Mouse (Mus musculus) lung, postnatal 0 days (tissue): ENCODE measurements around the gene Phlda1. TPM values are rescaled to one million over a fixed set of nuclear protein-coding genes. Genes with fewer than 3 reads are reported as not detected.

Experiments
- ATAC-seq: fragments of 200-750 bp; cut with Nextera tagmentation; 2 replicates; pipeline ENCODE4 v1.8.0; 2017; ENCODE audit warnings: moderate library complexity
- DNase-seq: peaks from one replicate; pipeline ENCODE4 v3.0.0-alpha.2; 2016; ENCODE audit warnings: low spot score
- H3K27ac ChIP-seq: fragments of 300-500 bp; sonication (generic); 2 replicates; pipeline ENCODE4 v1.5.1; 2014; ENCODE audit warnings: antibody characterized with exemption, mild to moderate bottlenecking, low read length, mixed read lengths
- H3K27me3 ChIP-seq: fragments of 300-500 bp; sonication (generic); replicated peaks from 2 replicates; pipeline ENCODE4 v1.6.1; 2014; ENCODE audit warnings: low read length, mixed read lengths; ENCODE audit not compliant: insufficient read depth
- H3K36me3 ChIP-seq: fragments of 300-500 bp; sonication (generic); 2 replicates; pipeline ENCODE4 v1.6.1; 2014; ENCODE audit warnings: low read length, mixed read lengths; ENCODE audit not compliant: insufficient read depth
- H3K4me1 ChIP-seq: fragments of 300-500 bp; sonication (generic); 2 replicates; pipeline ENCODE4 v1.6.1; 2014; ENCODE audit warnings: antibody characterized with exemption, low read depth, low read length, mixed read lengths; ENCODE audit not compliant: insufficient read depth
- H3K4me2 ChIP-seq: fragments of 300-500 bp; sonication (generic); replicated peaks from 2 replicates; pipeline ENCODE4 v1.6.1; 2014; ENCODE audit warnings: low read depth, mild to moderate bottlenecking, low read length, moderate library complexity, mixed read lengths
- H3K4me3 ChIP-seq: fragments of 300-500 bp; sonication (generic); 2 replicates; pipeline ENCODE4 v1.5.1; 2014; ENCODE audit warnings: low read depth, low read length
- H3K9ac ChIP-seq: fragments of 300-500 bp; sonication (generic); replicated peaks from 2 replicates; pipeline ENCODE4 v1.6.1; 2014; ENCODE audit warnings: low read depth, mild to moderate bottlenecking
- H3K9me3 ChIP-seq: fragments of 300-500 bp; sonication (generic); 2 replicates; pipeline ENCODE4 v1.6.1; 2016; ENCODE audit warnings: low read length, mixed read lengths
- CTCF ChIP-seq: IDR thresholded peaks from 2 replicates; pipeline ENCODE4 v1.5.1; 2016; ENCODE audit warnings: antibody characterized with exemption, mild to moderate bottlenecking
- EP300 ChIP-seq: IDR thresholded peaks from 2 replicates; pipeline ENCODE4 v1.6.1; 2016; ENCODE audit warnings: antibody characterized with exemption, mild to moderate bottlenecking, control low read depth
- WGBS: fragments of 180-500 bp; shearing (Covaris S2); extraction: QIAGEN DNeasy Blood & Tissue Kit; methylation state at CpG from one replicate; pipeline ENCODE4 v1.1.7; 2014; 5-methylcytosine and 5-hydroxymethylcytosine counted together
- polyA plus RNA-seq: library from polyadenylated mRNA; unstranded; fragments of >200 nt; fragmentation: Nextera tagmentation; extraction: Ambion mirVana; gene quantifications from 2 replicates; pipeline ENCODE4 v1.2.1, GENCODE M21; 2015

The Phlda1 gene
- polyA plus RNA-seq, 1 experiment from 2014 or later, result 100.0 TPM

DNA sequence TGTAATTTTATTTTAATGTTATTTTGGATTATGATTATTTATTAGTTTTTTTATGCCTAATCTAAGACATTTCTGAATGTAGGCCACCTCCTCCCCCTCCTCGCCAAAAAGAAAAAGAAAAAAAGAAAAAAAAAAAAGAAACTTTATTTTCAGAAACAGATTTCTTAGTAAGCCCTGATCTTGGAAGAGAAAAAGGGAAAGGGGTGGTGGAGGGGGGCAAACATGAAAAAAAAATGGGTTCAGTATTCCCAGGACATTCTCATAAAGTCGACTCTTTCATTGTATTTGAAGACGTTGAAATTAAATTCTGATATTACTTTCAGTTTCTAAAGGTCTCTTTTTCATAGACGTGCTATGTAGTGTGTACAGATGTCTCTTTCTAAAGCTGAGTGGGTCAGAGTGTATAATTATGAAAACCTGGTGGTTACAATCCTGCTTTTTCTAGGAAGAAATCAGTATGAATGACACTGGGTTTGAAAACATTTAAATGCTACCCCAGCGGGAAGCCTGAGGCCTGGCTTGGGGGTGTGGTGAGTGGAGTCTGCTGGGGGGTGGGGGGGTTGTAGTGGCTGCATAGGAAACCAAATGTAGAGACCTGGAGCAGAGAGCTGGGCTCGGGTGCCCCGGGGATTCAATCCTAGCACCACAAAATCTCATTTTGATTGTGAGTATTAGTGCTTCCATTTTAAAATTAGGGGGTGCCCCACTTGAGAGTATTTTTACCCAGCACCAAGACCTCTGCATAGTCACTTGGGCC lies 2.4 kb downstream of the Phlda1 start:
- peak overlapping the region; percentile 95 for H3K9ac ChIP-seq
- H3K9me3 ChIP-seq, result no peaks in the 10 kb centered on the region
- DNase-seq, result peak; percentile 17
- H3K4me2 ChIP-seq, result peak overlapping the region; percentile 78
- TF ChIP-seq EP300 (no peak), CTCF (no peak)
- ATAC-seq, result no peak
- H3K27me3 ChIP-seq, result no peaks in the 10 kb centered on the region
- peak overlapping the region; percentile 97 for H3K27ac ChIP-seq
- peak overlapping the region; percentile 89 for H3K4me3 ChIP-seq
- WGBS, result 9% methylated on average over 7 of the region's 7 CpGs
- no peaks in the 10 kb centered on the region for H3K36me3 ChIP-seq
- peaks cover 19% of the 10 kb centered on the region; the same call in 1 of the 2 replicates for H3K4me1 ChIP-seq

DNA sequence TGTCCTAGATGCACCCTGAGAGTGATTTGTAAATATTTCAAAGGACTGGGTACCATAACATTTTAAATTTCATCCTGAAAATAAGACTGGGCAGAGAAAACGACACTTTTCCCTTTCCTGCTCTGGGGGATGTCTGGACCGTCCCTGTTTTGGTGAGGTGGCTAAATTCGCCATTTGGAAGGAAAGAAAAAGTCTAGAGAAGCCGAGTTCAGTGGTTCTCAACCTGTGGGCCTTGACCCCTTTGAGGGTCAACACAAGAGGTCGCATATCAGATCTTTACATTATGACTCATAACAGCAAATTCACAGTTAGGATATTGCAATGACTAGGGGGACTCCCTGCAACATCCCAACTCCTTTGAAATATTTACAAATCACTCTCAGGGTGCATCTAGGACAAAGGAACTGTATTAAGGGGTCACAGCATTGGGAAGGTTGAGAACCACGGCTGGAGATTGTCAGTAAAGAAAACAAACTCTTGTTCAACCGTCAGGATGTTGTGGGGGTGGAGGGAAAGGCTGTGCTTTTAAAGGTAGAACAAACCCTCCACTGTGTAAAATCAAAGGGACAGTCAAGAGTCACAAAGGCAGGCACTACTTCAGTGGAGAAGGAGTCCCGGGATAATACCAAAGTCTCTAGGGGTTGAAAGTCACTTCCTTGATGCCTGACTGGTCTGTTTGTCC lies 3.2 kb downstream of the Phlda1 start:
- TF ChIP-seq EP300, result no peak
- no peak for TF ChIP-seq CTCF
- Histone ChIP-seq H3K9ac (peak overlapping the region; percentile 95; the same call in 1 of the 2 replicates), H3K9me3 (no peaks in the 10 kb centered on the region), H3K36me3 (no peaks in the 10 kb centered on the region), H3K4me2 (peak overlapping the region; percentile 78), H3K4me3 (peak overlapping the region; percentile 89), H3K27ac (peak overlapping the region; percentile 97), H3K4me1 (peaks cover 19% of the 10 kb centered on the region; the same call in 1 of the 2 replicates), H3K27me3 (no peaks in the 10 kb centered on the region)
- DNase-seq (peak; percentile 20), ATAC-seq (no peak)
- WGBS, result 13% methylated on average over 8 of the region's 8 CpGs

DNA sequence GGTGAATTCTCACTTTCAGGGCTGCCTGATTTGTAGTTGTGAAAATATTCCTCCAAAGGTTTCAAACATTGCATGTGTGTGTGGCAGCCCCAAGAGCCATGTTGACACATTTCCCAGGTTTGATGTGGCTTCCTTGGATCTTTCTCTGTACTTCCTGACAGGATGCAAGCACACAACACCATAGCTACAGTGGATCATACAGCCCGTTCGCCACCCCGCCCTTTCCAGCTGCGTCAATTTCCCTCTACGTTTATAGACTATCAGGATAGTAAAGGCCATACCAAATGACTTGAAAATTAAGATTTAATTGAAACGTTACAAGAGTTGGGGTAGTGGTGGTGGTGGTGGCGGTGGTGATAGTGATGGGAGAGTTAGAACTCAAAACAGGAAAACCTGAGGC lies 3.9 kb downstream of the Phlda1 start:
- 37% methylated on average over 7 of the region's 7 CpGs for WGBS
- H3K9ac ChIP-seq, result no peak overlapping the region
- TF ChIP-seq CTCF (no peak), EP300 (peak; percentile 18; the same call in 1 of the 2 replicates)
- no peaks in the 10 kb centered on the region for H3K9me3 ChIP-seq
- H3K4me1 ChIP-seq, result peaks cover 20% of the 10 kb centered on the region; the same call in 1 of the 2 replicates
- no peaks in the 10 kb centered on the region for H3K36me3 ChIP-seq
- peak; percentile 35 for DNase-seq
- ATAC-seq, result no peak
- peak overlapping the region; percentile 78; the same call in 1 of the 2 replicates for H3K4me2 ChIP-seq
- no peaks in the 10 kb centered on the region for H3K27me3 ChIP-seq
- H3K27ac ChIP-seq, result 0 out of 2 replicates have a peak overlapping the region, but pooled peaks have one; percentile 7
- H3K4me3 ChIP-seq, result no peak overlapping the region; the same call in 1 of the 2 replicates

DNA sequence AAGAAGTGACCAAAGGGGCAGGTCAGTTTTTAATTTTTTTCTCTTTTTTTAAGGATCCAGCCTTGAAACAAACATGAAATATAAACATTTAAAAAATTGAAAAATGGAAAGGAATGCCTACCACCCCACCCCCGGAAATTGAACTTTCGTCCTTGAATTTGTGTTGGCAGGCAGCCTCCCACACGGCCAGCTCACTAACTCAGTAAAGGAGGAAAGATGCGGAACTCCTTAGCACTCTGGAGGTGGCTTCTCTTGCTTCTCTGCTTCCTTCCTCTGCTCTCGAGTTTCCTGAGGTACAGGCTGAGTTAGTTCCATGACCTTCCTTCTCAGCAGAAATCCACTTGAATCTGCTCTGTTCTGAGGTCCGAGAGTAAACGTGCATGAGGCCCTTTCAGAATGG lies 4.7 kb downstream of the Phlda1 start:
- peak; percentile 47 for DNase-seq
- peak overlapping the region; percentile 57; the same call in 1 of the 2 replicates for H3K27ac ChIP-seq
- H3K4me3 ChIP-seq, result no peak overlapping the region
- H3K4me2 ChIP-seq, result no peak overlapping the region
- ATAC-seq, result no peak
- H3K4me1 ChIP-seq, result peaks cover 25% of the 10 kb centered on the region
- H3K9ac ChIP-seq, result no peak overlapping the region
- TF ChIP-seq EP300 (no peak), CTCF (no peak)
- 6% methylated on average over 7 of the region's 7 CpGs for WGBS
- H3K27me3 ChIP-seq, result no peaks in the 10 kb centered on the region
- no peaks in the 10 kb centered on the region for H3K9me3 ChIP-seq
- H3K36me3 ChIP-seq, result no peaks in the 10 kb centered on the region

DNA sequence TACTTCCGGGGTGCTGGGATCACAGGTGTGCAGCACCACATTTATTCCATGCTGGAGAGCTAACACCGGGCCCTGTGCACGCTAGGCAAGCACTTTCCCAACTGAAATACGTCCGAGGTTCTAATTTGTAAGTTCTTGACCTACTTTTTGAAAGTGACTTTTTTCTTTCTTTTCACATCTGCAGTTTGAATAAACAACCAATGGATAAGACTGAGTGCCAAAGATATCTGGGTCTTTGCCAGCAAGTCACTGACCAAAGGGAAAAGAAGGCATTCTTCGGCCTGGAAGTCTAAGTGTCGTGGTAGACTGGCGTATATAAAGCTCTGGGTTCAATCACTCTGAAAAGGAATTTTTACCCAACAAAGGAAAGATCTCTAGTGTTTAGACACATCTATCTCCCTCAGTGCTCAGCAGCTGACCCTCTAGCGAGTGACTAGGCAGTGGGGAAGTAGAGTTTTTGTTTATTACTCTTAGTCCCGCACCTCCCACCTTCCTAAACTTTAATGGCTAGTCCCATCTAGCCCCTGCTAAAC lies 6.0 kb downstream of the Phlda1 start:
- Histone ChIP-seq H3K4me3 (no peak overlapping the region), H3K27ac (no peak overlapping the region), H3K4me1 (peaks cover 28% of the 10 kb centered on the region), H3K27me3 (no peaks in the 10 kb centered on the region), H3K9ac (no peak overlapping the region), H3K36me3 (no peaks in the 10 kb centered on the region), H3K4me2 (no peak overlapping the region), H3K9me3 (no peaks in the 10 kb centered on the region)
- TF ChIP-seq EP300 (peak; percentile 23; the same call in 1 of the 2 replicates), CTCF (no peak)
- ATAC-seq, result peak; percentile 13; the same call in 1 of the 2 replicates
- WGBS, result 26% methylated on average over 10 of the region's 10 CpGs
- peak; percentile 72 for DNase-seq

DNA sequence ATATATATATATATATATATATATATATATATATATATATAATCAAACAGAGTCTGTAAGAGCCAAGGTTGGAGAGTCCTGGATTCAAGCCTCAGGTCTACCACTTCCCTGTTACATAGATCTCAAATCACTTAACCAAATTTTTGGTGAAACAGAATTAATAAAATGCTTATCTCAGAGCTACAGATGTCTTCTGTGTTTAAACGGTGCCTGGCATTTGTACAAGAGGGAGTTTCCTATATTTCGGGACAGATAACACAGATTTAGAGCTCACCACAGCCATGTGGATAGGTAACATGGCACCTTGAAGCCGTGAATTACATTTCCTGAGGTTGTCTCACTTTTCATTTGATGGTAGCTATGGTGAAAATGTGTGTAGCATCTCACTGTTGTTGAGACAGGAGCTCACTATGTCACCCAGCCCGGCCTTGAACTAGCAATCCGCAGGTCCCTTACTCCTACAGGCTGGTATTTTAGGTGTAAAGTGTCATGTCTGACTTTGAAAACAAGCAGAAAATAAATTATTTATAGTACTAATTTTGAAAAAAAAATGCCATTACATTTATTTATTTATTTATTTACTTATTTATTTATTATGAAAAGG lies 8.3 kb downstream of the Phlda1 start:
- no peak for TF ChIP-seq EP300
- no peak for TF ChIP-seq CTCF
- Histone ChIP-seq H3K4me1 (peaks cover 23% of the 10 kb centered on the region), H3K4me2 (no peak overlapping the region), H3K27ac (no peak overlapping the region), H3K9ac (no peak overlapping the region), H3K9me3 (no peaks in the 10 kb centered on the region), H3K36me3 (no peaks in the 10 kb centered on the region), H3K27me3 (no peaks in the 10 kb centered on the region), H3K4me3 (no peak overlapping the region)
- no peak for DNase-seq
- ATAC-seq, result no peak
- whole genome bisulfite sequencing, result 90% methylated on average over 5 of the region's 5 CpGs
